16 mouse cellular contexts compared by ENCODE assay signal in the genomic region with DNA sequence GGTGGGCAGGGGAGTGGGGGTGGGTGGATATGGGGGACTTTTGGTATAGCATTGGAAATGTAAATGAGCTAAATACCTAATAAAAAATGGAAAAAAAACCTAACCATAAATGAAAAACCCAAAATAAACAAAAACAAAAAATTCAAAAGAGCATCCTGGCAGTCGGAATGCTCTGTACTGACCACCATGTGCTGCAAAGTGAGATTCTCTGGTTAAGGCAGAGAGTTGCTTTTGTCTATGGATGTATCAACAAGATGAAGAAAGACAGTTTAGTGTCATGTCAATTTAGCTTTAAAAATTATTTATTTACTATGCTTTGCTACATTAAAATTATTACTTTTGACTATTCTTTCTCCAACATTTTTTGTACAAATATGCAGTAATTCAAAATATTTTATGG.
"Had no signal": no experiment of that assay in that cellular context is flagged by ENCODE, and none has a peak within 500 bp of the region (broad histone marks: within the 10 kb centered on the region; RNA-seq: fewer than 3 reads in every experiment).

No protein-coding gene starts in this region.

- H3K9ac ChIP-seq: neural tube, embryonic 13.5 days; neural tube, embryonic 15.5 days; stomach, embryonic 15.5 days had no signal

- H3K27me3 ChIP-seq: neural tube, embryonic 13.5 days; neural tube, embryonic 15.5 days; stomach, embryonic 15.5 days had no signal

- H3K36me3 ChIP-seq: neural tube, embryonic 13.5 days; neural tube, embryonic 15.5 days; stomach, embryonic 15.5 days had no signal

- H3K9me3 ChIP-seq: neural tube, embryonic 13.5 days; neural tube, embryonic 15.5 days; stomach, embryonic 15.5 days had no signal

- H3K4me2 ChIP-seq: neural tube, embryonic 13.5 days; neural tube, embryonic 15.5 days; stomach, embryonic 15.5 days had no signal

- H3K4me1 ChIP-seq: neural tube, embryonic 13.5 days; neural tube, embryonic 15.5 days; stomach, embryonic 15.5 days had no signal

- H3K27ac ChIP-seq: neural tube, embryonic 13.5 days; neural tube, embryonic 15.5 days; stomach, embryonic 15.5 days; stomach, postnatal 0 days had no signal

- H3K4me3 ChIP-seq: neural tube, embryonic 13.5 days; neural tube, embryonic 15.5 days; stomach, embryonic 15.5 days had no signal

- DNase-seq: retina, postnatal 1 day; right cerebral cortex, adult 18-20 months; right cerebral cortex, postnatal 14 days; right cerebral cortex, postnatal 25 days; right cerebral cortex, postnatal 4 days; spleen, adult 18-20 months; thymus, adult 18-20 months; thymus, adult 2 months; thymus, postnatal 14 days; thymus, postnatal 25 days; thymus, postnatal 36 days; thymus, postnatal 4 days had no signal
